Mouse (Mus musculus) T-helper 17 cell (primary cell): ENCODE measurements around the gene Mepe.

Experiments
- in situ Hi-C, 2 experiments: fragments of 300-600 bp; cut with MboI, MseI; formaldehyde crosslinking; loops; 1 replicate in 1 of 2; 2 replicates in 1 of 2; pipeline ENCODE4 v1.15.1; 2025; ENCODE audit warnings: high pct_unique_total_duplicates in 2 of 2

The Mepe gene

GRCm38 (mm10) chr5:104344526-104345240, 19.6 kb downstream of the Mepe start:
- in situ Hi-C loops = loop anchor here in 1 of 2 experiments (25.0 kb wide), 1 partner anchor 357 kb away; the partner anchor contains the start of gene Hsd17b13

DNA sequence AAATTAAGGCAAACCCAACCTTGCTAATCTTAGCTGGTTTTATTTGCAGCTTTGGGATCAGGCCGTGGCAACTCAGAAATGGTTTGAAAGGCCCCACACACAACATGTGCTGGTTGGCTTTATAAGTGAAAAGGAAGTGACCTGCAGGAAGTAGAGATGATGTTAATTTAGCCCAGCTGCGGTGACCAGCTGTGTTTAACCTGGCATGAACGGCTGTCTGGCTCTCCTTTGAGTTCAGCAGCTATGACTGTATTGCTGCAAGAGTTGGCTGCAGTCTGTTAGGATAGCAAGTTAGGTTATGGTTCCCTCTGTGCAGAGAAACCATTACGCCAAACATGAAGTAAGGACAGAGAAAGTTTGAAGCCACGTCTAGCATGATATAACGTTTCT, 20.1 kb downstream of the Mepe start:
- in situ Hi-C loops = loop anchor here in 1 of 2 experiments (25.0 kb wide), 1 partner anchor 358 kb away; the partner anchor contains the start of gene Hsd17b13

DNA sequence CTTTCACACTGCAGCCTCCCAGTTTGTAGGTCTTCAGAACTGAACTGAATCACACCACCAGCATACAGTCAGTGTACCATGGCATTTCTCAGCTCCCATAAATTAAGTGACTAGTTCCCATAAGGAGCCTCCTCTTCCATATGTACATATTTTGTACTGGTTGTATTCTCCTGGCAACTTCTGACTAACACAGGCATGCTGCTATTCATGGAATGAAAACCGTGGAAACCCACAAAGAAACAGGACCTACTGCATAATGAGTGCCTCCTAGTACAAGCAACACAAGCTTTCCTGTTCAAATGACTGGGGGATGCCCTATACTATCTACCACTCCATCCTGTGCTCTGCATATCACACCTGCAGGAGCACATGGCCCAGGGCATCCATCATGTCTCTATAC, 25.9 kb downstream of the Mepe start:
- in situ Hi-C loops = loop anchor here in 1 of 2 experiments (10.0 kb wide), 1 partner anchor 1314 kb away; no protein-coding TSS in a partner anchor

DNA sequence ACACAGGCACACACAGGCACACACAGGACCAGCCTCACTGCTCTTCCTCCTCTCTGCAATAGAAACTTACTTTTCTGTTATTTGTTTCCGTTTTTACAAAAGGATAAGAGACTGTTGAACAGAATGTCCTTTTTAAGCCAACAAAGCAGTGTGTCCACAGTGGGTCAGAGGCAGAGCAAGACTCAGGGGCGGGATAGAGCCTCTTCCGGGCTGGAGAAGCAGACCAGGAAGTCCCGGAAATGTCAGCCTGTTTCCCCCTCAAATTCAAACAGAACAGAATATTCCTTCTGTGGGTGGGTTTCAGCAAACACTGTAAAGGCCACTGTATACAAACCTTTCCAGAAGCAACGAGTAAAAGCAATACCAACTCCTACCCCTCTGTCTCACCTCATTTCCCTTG, 26.7 kb downstream of the Mepe start:
- in situ Hi-C loops = loop anchor here in 1 of 2 experiments (10.0 kb wide), 1 partner anchor 1313 kb away; no protein-coding TSS in a partner anchor

- in situ Hi-C loops = loop anchor here in 1 of 2 experiments (10.0 kb wide), 1 partner anchor 1307 kb away; no protein-coding TSS in a partner anchor
Measured at GRCm38 (mm10) chr5:104357575-104357974, 32.4 kb downstream of the Mepe start.

- in situ Hi-C loops = loop anchor here in 1 of 2 experiments (10.0 kb wide), 1 partner anchor 1306 kb away; no protein-coding TSS in a partner anchor
Measured at GRCm38 (mm10) chr5:104358592-104358991, 33.5 kb downstream of the Mepe start.

GRCm38 (mm10) chr5:104359257-104359656, 34.1 kb downstream of the Mepe start:
- in situ Hi-C loops = loop anchor here in 1 of 2 experiments (10.0 kb wide), 1 partner anchor 1306 kb away; no protein-coding TSS in a partner anchor

DNA sequence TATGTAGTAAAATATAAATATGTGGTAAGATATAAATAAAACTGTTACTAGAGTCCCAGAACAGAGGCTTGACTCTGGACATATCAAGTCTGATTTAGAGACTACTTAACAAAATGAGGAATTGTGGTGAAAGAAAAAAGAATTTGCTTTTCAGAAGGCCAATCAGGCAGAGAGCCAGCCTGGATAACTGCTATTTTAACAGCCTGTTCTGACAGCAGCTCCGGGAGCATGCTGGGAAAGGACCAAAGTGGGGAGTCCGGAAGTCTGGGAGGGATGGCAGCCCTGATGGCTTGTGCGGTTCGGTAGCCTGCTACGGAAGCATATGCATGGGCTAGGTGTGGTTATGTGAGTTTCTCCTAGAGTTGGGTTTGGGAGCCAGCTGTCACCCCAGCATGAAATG, 45.5 kb downstream of the Mepe start:
- in situ Hi-C loops = no loop called here

DNA sequence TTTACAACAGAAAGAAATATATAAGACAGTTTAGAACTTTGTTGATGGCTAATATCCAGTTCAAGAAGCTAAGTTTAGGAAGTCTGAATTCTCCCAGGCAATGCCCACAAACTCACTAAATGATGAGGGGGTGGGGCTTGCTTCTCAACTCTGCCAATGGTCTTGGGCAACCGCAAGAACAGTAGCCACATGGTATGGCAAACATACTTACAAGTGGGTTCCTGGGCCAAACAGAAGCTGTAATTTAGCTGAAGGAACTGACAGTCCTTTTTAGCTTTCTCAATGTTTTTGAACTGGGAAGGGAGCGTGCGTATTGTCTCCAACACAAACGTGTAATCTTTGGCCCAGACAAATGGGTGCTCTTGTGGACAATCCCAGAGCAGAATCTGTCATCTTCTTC, 46.2 kb downstream of the Mepe start:
- in situ Hi-C loops = no loop called here

GRCm38 (mm10) chr5:104373648-104374307, 48.6 kb downstream of the Mepe start:
- in situ Hi-C loops = no loop called here

- in situ Hi-C loops = no loop called here
Measured at GRCm38 (mm10) chr5:104374308-104374660, 49.2 kb downstream of the Mepe start.

GRCm38 (mm10) chr5:104375132-104375531, 50.0 kb downstream of the Mepe start:
- in situ Hi-C loops = no loop called here

DNA sequence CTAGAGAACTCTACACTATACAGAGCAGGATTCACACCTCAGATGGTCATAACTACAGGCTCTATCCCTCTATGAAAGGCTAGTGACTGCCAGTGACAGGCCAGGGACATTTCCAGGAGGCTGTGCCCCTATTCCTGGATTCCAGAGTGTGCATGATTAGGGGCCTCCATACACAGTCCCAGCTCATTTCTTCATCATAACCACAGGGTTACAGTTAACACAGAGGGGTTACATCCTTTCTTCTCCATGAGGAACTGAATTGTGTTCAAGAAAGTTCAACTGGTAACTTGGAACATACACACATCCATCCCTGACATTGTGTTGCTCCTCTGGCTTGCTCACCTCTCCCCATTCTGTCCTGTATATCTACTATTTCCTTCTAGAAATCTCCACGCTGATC, 51.8 kb downstream of the Mepe start:
- in situ Hi-C loops = no loop called here

- in situ Hi-C loops = no loop called here
Measured at GRCm38 (mm10) chr5:104380574-104380973, 55.4 kb downstream of the Mepe start.

DNA sequence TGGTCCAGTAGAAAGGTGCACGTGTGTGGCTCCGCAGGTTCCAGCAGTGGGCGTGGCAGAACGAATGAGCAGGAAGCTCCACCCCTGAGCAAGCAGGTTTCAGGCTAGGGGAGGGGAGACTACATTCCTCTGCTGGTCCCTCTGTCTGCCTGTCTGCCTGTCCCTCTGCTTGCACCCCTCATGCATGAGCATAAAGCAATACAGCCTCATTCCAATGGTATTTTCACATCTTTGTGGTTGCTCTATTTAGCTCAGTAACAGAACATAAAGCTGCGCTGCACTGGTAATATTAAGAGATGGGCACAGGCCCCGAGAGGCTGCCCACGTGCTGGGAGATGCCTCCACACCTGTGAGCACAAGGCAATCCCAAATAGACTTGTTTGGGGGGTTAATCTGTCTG, 56.5 kb downstream of the Mepe start:
- in situ Hi-C loops = no loop called here

GRCm38 (mm10) chr5:104384540-104384939, 59.4 kb downstream of the Mepe start:
- in situ Hi-C loops = no loop called here

DNA sequence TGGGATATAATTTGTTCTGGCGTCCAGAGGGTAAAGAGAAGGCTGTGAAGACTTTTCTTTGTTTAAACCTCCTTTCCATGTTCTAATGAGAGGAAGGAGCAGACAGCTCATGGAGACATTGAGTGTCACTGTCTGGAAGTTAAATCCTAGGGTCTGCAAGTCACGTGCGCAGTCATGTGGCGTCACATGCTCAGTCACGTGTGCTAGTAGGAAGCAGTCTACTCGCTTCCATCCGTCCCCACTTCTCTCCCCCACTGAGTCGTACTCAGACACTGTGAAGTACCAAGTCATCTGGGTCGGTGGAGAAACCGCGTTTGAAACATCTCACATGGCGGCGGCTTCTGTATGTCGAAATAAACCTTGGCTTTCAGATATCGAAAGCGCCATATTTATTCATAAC, 60.4 kb downstream of the Mepe start:
- in situ Hi-C loops = no loop called here

GRCm38 (mm10) chr5:104386908-104387307, 61.8 kb downstream of the Mepe start:
- in situ Hi-C loops = no loop called here
